ENCODE assay signal across 19 mouse cellular contexts in genomic region chr5:105301531-105301930, GRCm38 (mm10). TPM values are rescaled to one million over a fixed set of nuclear protein-coding genes. Genes with fewer than 3 reads are reported as not detected.
A peak's percentile ranks its signal among the peaks of the same experiment; 100 is the strongest.
DNase-seq lines count a peak whose midpoint lies in the region; ATAC-seq and TF ChIP-seq lines count a peak whose summit lies in the region.
"Had no signal": no experiment of that assay in that cellular context is flagged by ENCODE, and none has a peak within 500 bp of the region (broad histone marks: within the 10 kb centered on the region; RNA-seq: fewer than 3 reads in every experiment).

No protein-coding gene starts in this region.

- peak; percentile 25 for DNase-seq in kidney, adult 18-20 months
- DNase-seq in heart, adult 8-10 months (ENCODE audit: low spot score), result peak; percentile 55
- DNase-seq in kidney, postnatal 0 days (ENCODE audit: low spot score), result no peak
- no peak for DNase-seq in layer of hippocampus, postnatal 14 days (ENCODE audit: low spot score in 2 of 2)
- no peak for DNase-seq in adrenal gland, postnatal 10 days
- DNase-seq: cerebellum, adult 11-12 months; right cerebral cortex, postnatal 14 days; thymus, postnatal 4 days had no signal

- H3K27ac ChIP-seq in kidney, embryonic 14.5 days (ENCODE audit: low read depth, low read length), result no peak overlapping the region
- H3K27ac ChIP-seq in heart, embryonic 16.5 days (ENCODE audit: low read length), result peak overlapping the region; percentile 78
- no peak overlapping the region; the same call in 1 of the 2 replicates for H3K27ac ChIP-seq in kidney, postnatal 0 days
- no peak overlapping the region for H3K27ac ChIP-seq in forebrain, embryonic 13.5 days
- H3K27ac ChIP-seq: forebrain, embryonic 10.5 days; hindbrain, embryonic 13.5 days; layer of hippocampus, adult 2 months; liver, embryonic 14.5 days; macrophage had no signal

- no peak; the same call in 1 of the 2 replicates for ATAC-seq in kidney, embryonic 14.5 days (ENCODE audit: low FRiP score, low TSS enrichment)
- ATAC-seq in heart, embryonic 16.5 days (replicated peaks; ENCODE audit: extremely low read depth, insufficient read depth, low FRiP score), result peak; percentile 97
- peak; percentile 63; the same call in 1 of the 2 replicates for ATAC-seq in kidney, postnatal 0 days (replicated peaks; ENCODE audit: low FRiP score, low read depth)
- ATAC-seq in forebrain, embryonic 13.5 days, result no peak
- ATAC-seq: activated CD4-positive, CD25-positive, alpha-beta regulatory T cell, adult 4 months had no signal

- no peak overlapping the region for H3K4me2 ChIP-seq in kidney, embryonic 14.5 days (replicated peaks; ENCODE audit: low read depth, low read length)
- no peak overlapping the region for H3K4me2 ChIP-seq in heart, embryonic 16.5 days (ENCODE audit: low read depth, low read length)
- H3K4me2 ChIP-seq in kidney, postnatal 0 days (ENCODE audit: low read length), result no peak overlapping the region
- H3K4me2 ChIP-seq in forebrain, embryonic 13.5 days, result no peak overlapping the region
- H3K4me2 ChIP-seq: hindbrain, embryonic 13.5 days had no signal

- H3K9me3 ChIP-seq in kidney, embryonic 14.5 days (ENCODE audit: control insufficient read depth, low read length), result no peaks in the 10 kb centered on the region
- no peaks in the 10 kb centered on the region for H3K9me3 ChIP-seq in heart, embryonic 16.5 days (replicated peaks; ENCODE audit: control insufficient read depth, low read length)
- H3K9me3 ChIP-seq in kidney, postnatal 0 days (replicated peaks; ENCODE audit: low read length), result no peaks in the 10 kb centered on the region
- H3K9me3 ChIP-seq in forebrain, embryonic 13.5 days (replicated peaks), result no peaks in the 10 kb centered on the region
- H3K9me3 ChIP-seq: forebrain, embryonic 10.5 days; hindbrain, embryonic 13.5 days had no signal

- H3K36me3 ChIP-seq in kidney, embryonic 14.5 days (ENCODE audit: control insufficient read depth, insufficient read depth, low read length), result no peaks in the 10 kb centered on the region
- no peaks in the 10 kb centered on the region for H3K36me3 ChIP-seq in heart, embryonic 16.5 days (ENCODE audit: control insufficient read depth, insufficient read depth)
- H3K36me3 ChIP-seq in kidney, postnatal 0 days (ENCODE audit: insufficient read depth, low read length), result no peaks in the 10 kb centered on the region
- H3K36me3 ChIP-seq in forebrain, embryonic 13.5 days (ENCODE audit: poor library complexity, severe bottlenecking), result no peaks in the 10 kb centered on the region
- H3K36me3 ChIP-seq: forebrain, embryonic 10.5 days; hindbrain, embryonic 13.5 days had no signal

- no peaks in the 10 kb centered on the region for H3K4me1 ChIP-seq in kidney, embryonic 14.5 days (ENCODE audit: control insufficient read depth, insufficient read depth, low read length)
- peaks cover 13% of the 10 kb centered on the region for H3K4me1 ChIP-seq in heart, embryonic 16.5 days (ENCODE audit: control insufficient read depth, insufficient read depth, low read length)
- H3K4me1 ChIP-seq in kidney, postnatal 0 days (replicated peaks; ENCODE audit: insufficient read depth, low read length), result no peaks in the 10 kb centered on the region
- no peaks in the 10 kb centered on the region for H3K4me1 ChIP-seq in forebrain, embryonic 13.5 days
- H3K4me1 ChIP-seq: hindbrain, embryonic 13.5 days had no signal

- TF ChIP-seq CTCF in kidney, postnatal 0 days (IDR thresholded peaks at IDR 0.05; ENCODE audit: low read depth), result no peak

- no peak overlapping the region for H3K9ac ChIP-seq in kidney, embryonic 14.5 days (ENCODE audit: low read depth, low read length)
- H3K9ac ChIP-seq in heart, embryonic 16.5 days (ENCODE audit: low read length), result no peak overlapping the region
- H3K9ac ChIP-seq in kidney, postnatal 0 days (ENCODE audit: low read depth, low read length), result no peak overlapping the region
- H3K9ac ChIP-seq in forebrain, embryonic 13.5 days, result no peak overlapping the region
- H3K9ac ChIP-seq: hindbrain, embryonic 13.5 days; liver, embryonic 14.5 days had no signal

- 29% methylated on average over 2 of the region's 2 CpGs for WGBS in kidney, embryonic 14.5 days
- 14% methylated on average over 2 of the region's 2 CpGs for WGBS in heart, embryonic 16.5 days
- 21% methylated on average over 2 of the region's 2 CpGs for WGBS in kidney, postnatal 0 days
- 13% methylated on average over 2 of the region's 2 CpGs for WGBS in forebrain, embryonic 13.5 days

- H3K27me3 ChIP-seq in kidney, embryonic 14.5 days (ENCODE audit: control insufficient read depth, insufficient read depth, low read length), result no peaks in the 10 kb centered on the region
- H3K27me3 ChIP-seq in heart, embryonic 16.5 days (ENCODE audit: control insufficient read depth, insufficient read depth, low read length), result no peaks in the 10 kb centered on the region
- H3K27me3 ChIP-seq in kidney, postnatal 0 days (ENCODE audit: insufficient read depth, low read length), result no peaks in the 10 kb centered on the region
- H3K27me3 ChIP-seq in forebrain, embryonic 13.5 days, result no peaks in the 10 kb centered on the region
- H3K27me3 ChIP-seq: hindbrain, embryonic 13.5 days had no signal

- no peak overlapping the region for H3K4me3 ChIP-seq in kidney, embryonic 14.5 days (ENCODE audit: low read length)
- no peak overlapping the region for H3K4me3 ChIP-seq in heart, embryonic 16.5 days (ENCODE audit: low read length)
- H3K4me3 ChIP-seq in kidney, postnatal 0 days (replicated peaks; ENCODE audit: low read depth, low read length), result no peak overlapping the region
- H3K4me3 ChIP-seq in forebrain, embryonic 13.5 days, result no peak overlapping the region
- H3K4me3 ChIP-seq: forebrain, embryonic 10.5 days; hindbrain, embryonic 13.5 days; layer of hippocampus, adult 2 months had no signal

RNA-seq across cellular contexts. Expression of gene Gbp6, which starts 8.0 kb away (rescaled TPM):
- 0.26 and 0.27 TPM in 2 replicates for polyA plus RNA-seq in kidney, embryonic 14.5 days (2014; fragmentation: Nextera tagmentation; extraction: Ambion mirVana)
- 10 to 100 TPM in 3 of 4 experiments, 1 to 10 TPM in 1; 8.9 to 41.6 (median 17.9) TPM for total RNA-seq in heart, adult 8-10 months (2022)
- 2.9 and 5.4 TPM in 2 replicates for polyA plus RNA-seq in heart, embryonic 16.5 days (2015; fragmentation: Nextera tagmentation; extraction: Ambion mirVana)
- polyA plus RNA-seq in kidney, postnatal 0 days (2015; fragmentation: Nextera tagmentation; extraction: Ambion mirVana), result 1.9 and 2.1 TPM in 2 replicates
- 1 to 10 TPM in 1 of 2 experiments, under 1 TPM in 1; 0.43 to 1.1 TPM for total RNA-seq in layer of hippocampus, postnatal 14 days (2021)
- polyA plus RNA-seq in forebrain, embryonic 13.5 days (2015; fragmentation: Nextera tagmentation; extraction: Ambion mirVana), result 0.48 and 0.76 TPM in 2 replicates
- total RNA-seq in adrenal gland, postnatal 10 days (2021), result 1 to 10 TPM; 6.3 to 7.6 TPM

RNA-seq across cellular contexts. Expression of gene Gm43302, which starts 8.0 kb away (rescaled TPM):
- polyA plus RNA-seq in kidney, embryonic 14.5 days (2014; fragmentation: Nextera tagmentation; extraction: Ambion mirVana), result not detected in 2 replicates
- 1 to 10 TPM in 1 of 4 experiments, under 1 TPM in 2, not detected in 1; 0.31 to 3.6 (median 0.71) TPM for total RNA-seq in heart, adult 8-10 months (2022)
- not detected in 2 replicates for polyA plus RNA-seq in heart, embryonic 16.5 days (2015; fragmentation: Nextera tagmentation; extraction: Ambion mirVana)
- polyA plus RNA-seq in kidney, postnatal 0 days (2015; fragmentation: Nextera tagmentation; extraction: Ambion mirVana), result not detected in 2 replicates
- total RNA-seq in layer of hippocampus, postnatal 14 days (2021), result not detected
- 0.12 TPM in 1 of 2 replicates, not detected in the other for polyA plus RNA-seq in forebrain, embryonic 13.5 days (2015; fragmentation: Nextera tagmentation; extraction: Ambion mirVana)
- under 1 TPM in 1 of 2 experiments, not detected in 1; 0.09 TPM for total RNA-seq in adrenal gland, postnatal 10 days (2021)
- total RNA-seq: layer of hippocampus, adult 2 months; left cerebral cortex, postnatal 36 days had no signal
- polyA plus RNA-seq: embryonic facial prominence, embryonic 11.5 days; forebrain, embryonic 10.5 days; macrophage had no signal

Comparison
In these comparisons a context has a peak if more than half of its experiments do, and no peak if none do; other contexts are left out.
1. DNase-seq: peak in kidney, adult 18-20 months (single experiment) and heart, adult 8-10 months (single experiment); none in kidney, postnatal 0 days (single experiment), layer of hippocampus, postnatal 14 days (0 of 2) and adrenal gland, postnatal 10 days (single experiment).
2. ATAC-seq: peak in heart, embryonic 16.5 days (single experiment) and kidney, postnatal 0 days (single experiment); none in kidney, embryonic 14.5 days (single experiment) and forebrain, embryonic 13.5 days (single experiment).